ENCODE assay signal across 11 mouse cellular contexts in the genomic region with DNA sequence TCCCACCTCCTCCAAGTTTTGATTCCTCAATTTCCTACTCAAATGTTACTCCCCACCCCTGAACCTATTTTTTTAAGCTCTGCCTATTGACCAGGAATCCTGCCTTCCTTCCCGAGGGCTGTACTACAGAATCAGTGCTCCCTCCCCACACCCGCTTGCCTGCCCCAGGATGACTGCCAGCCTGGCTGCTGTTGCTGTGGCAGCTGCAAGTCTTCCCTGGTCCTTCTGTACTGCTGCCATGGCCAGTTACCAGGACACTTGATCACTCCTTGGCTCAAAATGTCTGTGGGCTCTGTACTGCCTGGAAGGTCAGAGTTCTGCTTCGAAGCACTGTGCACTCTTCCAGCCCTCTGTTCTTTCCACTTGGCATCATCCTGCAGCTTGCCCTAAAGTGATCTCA. TPM values are rescaled to one million over a fixed set of nuclear protein-coding genes. Genes with fewer than 3 reads are reported as not detected.
DNase-seq lines count a peak whose midpoint lies in the region; ATAC-seq lines count a peak whose summit lies in the region.
"Had no signal": no experiment of that assay in that cellular context is flagged by ENCODE, and none has a peak within 500 bp of the region (broad histone marks: within the 10 kb centered on the region; RNA-seq: fewer than 3 reads in every experiment).

No protein-coding gene starts in this region.

- intact Hi-C loops in left cerebral cortex, postnatal 4 days (cut with DNase I) = no loop called here

- no peak for ATAC-seq in CD4-positive, CD25-positive, alpha-beta regulatory T cell, adult 4 months
- ATAC-seq: lung, postnatal 0 days had no signal

- DNase-seq in frontal cortex, postnatal 10 days (ENCODE audit: low spot score in 2 of 2) = peak; percentile 33 to 35
- DNase-seq in frontal cortex, postnatal 25 days (ENCODE audit: low spot score in 2 of 2) = no peak
- peak; percentile 20 for DNase-seq in lung, postnatal 36 days
- DNase-seq in lung, postnatal 4 days = no peak
- DNase-seq in gastrocnemius, adult 8-10 months (ENCODE audit: low spot score in 2 of 2) = peak; percentile 80 to 87
- peak; percentile 47 for DNase-seq in left cerebral cortex, postnatal 4 days
- DNase-seq in natural killer cell, adult 2 months (ENCODE audit: low spot score in 2 of 2) = no peak
- DNase-seq: kidney, postnatal 10 days; retina, postnatal 1 day had no signal

RNA-seq across cellular contexts. Expression of a gene that starts 4.6 kb away (rescaled TPM):
- under 1 TPM in 1 of 4 experiments, not detected in 3; 0.18 TPM for total RNA-seq in gastrocnemius, adult 8-10 months (2022)
- under 1 TPM; 0.20 to 0.22 TPM for total RNA-seq in left cerebral cortex, postnatal 4 days (2021)
- polyA plus RNA-seq in CD4-positive, CD25-positive, alpha-beta regulatory T cell, adult 4 months (2017; shearing (Covaris generic)) = under 1 TPM; 0.73 to 0.94 TPM

RNA-seq across cellular contexts. Expression of a gene that starts 7.5 kb away (rescaled TPM):
- 100 to 1,000 TPM in 2 of 4 experiments, 10 to 100 TPM in 2; 84.3 to 140 (median 99.9) TPM for total RNA-seq in gastrocnemius, adult 8-10 months (2022)
- total RNA-seq in left cerebral cortex, postnatal 4 days (2021) = 10 to 100 TPM; 58.1 to 59.7 TPM
- polyA plus RNA-seq in CD4-positive, CD25-positive, alpha-beta regulatory T cell, adult 4 months (2017; shearing (Covaris generic)) = 10 to 100 TPM; 40.8 to 68.8 TPM

RNA-seq across cellular contexts. Expression of a gene that starts 7.7 kb away (rescaled TPM):
- 1 to 10 TPM; 3.8 to 6.3 (median 4.8) TPM for total RNA-seq in gastrocnemius, adult 8-10 months (2022)
- 10 to 100 TPM; 17.2 to 23.2 TPM for total RNA-seq in left cerebral cortex, postnatal 4 days (2021)
- 10 to 100 TPM; 45.6 to 56.3 TPM for polyA plus RNA-seq in CD4-positive, CD25-positive, alpha-beta regulatory T cell, adult 4 months (2017; shearing (Covaris generic))

RNA-seq across cellular contexts. Expression of a gene that starts 25.9 kb away (rescaled TPM):
- total RNA-seq in gastrocnemius, adult 8-10 months (2022) = not detected
- 1 to 10 TPM; 1.9 to 2.1 TPM for total RNA-seq in left cerebral cortex, postnatal 4 days (2021)
- polyA plus RNA-seq in CD4-positive, CD25-positive, alpha-beta regulatory T cell, adult 4 months (2017; shearing (Covaris generic)) = 1 to 10 TPM in 1 of 2 experiments, under 1 TPM in 1; 0.82 to 2.3 TPM
- polyA plus RNA-seq: lung, postnatal 0 days had no signal

RNA-seq across cellular contexts. Expression of a gene that starts 30.7 kb away (rescaled TPM):
- total RNA-seq in gastrocnemius, adult 8-10 months (2022) = 1 to 10 TPM in 2 of 4 experiments, under 1 TPM in 2; 0.43 to 1.0 (median 0.92) TPM
- 1 to 10 TPM; 4.7 to 6.0 TPM for total RNA-seq in left cerebral cortex, postnatal 4 days (2021)
- polyA plus RNA-seq in CD4-positive, CD25-positive, alpha-beta regulatory T cell, adult 4 months (2017; shearing (Covaris generic)) = under 1 TPM; 0.62 to 0.75 TPM

Comparison
In these comparisons a context has a peak if more than half of its experiments do, and no peak if none do; other contexts are left out.
1. DNase-seq: peak in frontal cortex, postnatal 10 days (2 of 2), lung, postnatal 36 days (single experiment), gastrocnemius, adult 8-10 months (2 of 2) and left cerebral cortex, postnatal 4 days (single experiment); none in frontal cortex, postnatal 25 days (0 of 2), lung, postnatal 4 days (0 of 2) and natural killer cell, adult 2 months (0 of 2).